Mouse (Mus musculus): ENCODE data around the gene Tefm. TPM values are rescaled to one million over a fixed set of nuclear protein-coding genes. Genes with fewer than 3 reads are reported as not detected.

Tefm gene
- total and polyA plus RNA-seq, 3 experiments: 14.7 to 28.7 (median 24.4) TPM

DNA sequence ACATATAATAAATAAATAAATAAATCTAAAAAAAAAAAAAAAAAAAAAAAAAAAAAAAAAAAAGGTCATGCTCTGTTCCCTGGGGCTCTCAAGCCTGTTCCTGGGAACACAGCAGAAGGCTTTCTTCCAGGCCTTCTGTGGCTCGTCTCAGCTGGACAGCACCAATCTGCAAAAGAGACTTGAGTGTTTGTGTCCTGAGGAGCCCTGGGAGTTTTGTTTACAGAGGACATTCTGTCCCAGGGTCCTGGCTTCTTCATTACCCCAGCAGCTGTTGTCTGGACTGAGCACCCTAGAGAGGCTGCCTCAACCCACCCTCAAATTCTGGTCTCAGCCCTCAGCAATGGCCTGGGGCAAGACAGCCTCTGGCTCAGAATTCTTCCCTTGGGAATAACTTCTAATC is 6.3 kb upstream of the Tefm start:
- no peak overlapping the region for H3K27ac ChIP-seq
- H3K79me2 ChIP-seq (replicated peaks; ENCODE audit: control insufficient read depth, insufficient read depth, low read length): no peaks in the 10 kb centered on the region
- WGBS: 47% methylated on average over 1 of the region's 1 CpGs
- no peaks in the 10 kb centered on the region for H3K27me3 ChIP-seq (ENCODE audit: control insufficient read depth, insufficient read depth, low read length)
- H3K4me3 ChIP-seq: no peak overlapping the region
- intact Hi-C loops (cut with DNase I): no loop called here
- DNase-seq: peak; percentile 60 to 82
- H3K36me3 ChIP-seq (ENCODE audit: control insufficient read depth, insufficient read depth, low read length): no peaks in the 10 kb centered on the region
- no peak overlapping the region for H3K9ac ChIP-seq (ENCODE audit: low read depth, low read length)
- H3K4me1 ChIP-seq (ENCODE audit: control insufficient read depth, insufficient read depth, low read length): peaks cover 3% of the 10 kb centered on the region; the same call in 1 of the 2 replicates
- TF ChIP-seq CTCF (IDR thresholded peaks at IDR 0.05): no peak
- no peak for TF ChIP-seq POLR2A (IDR thresholded peaks at IDR 0.05; ENCODE audit: insufficient read depth, low read depth, low read length)
- TF ChIP-seq EP300 (IDR thresholded peaks at IDR 0.05; ENCODE audit: insufficient read depth, low read depth, low read length): peak; percentile 80

DNA sequence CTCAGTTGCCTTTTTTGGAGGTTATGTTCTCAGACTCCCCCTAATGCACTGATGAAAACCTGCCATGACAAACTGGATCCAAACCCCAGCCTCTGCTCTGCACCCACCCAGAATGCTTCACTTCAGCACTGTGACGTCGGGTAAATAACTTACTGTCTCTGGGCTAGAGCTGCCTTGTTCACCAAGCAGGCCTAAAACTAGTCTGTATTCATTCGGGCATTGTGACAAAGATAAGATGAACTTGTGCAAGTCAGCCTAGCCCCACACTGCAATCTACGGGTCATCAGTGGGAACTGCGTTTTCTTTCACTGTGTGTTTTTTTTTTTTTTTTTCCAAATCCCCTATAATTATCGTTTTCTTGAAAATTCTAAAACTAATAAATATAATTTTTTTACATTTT is 5.8 kb upstream of the Tefm start:
- Histone ChIP-seq H3K79me2 (replicated peaks; ENCODE audit: control insufficient read depth, insufficient read depth, low read length) (no peaks in the 10 kb centered on the region), H3K4me3 (no peak overlapping the region), H3K4me1 (ENCODE audit: control insufficient read depth, insufficient read depth, low read length) (peaks cover 4% of the 10 kb centered on the region), H3K9ac (ENCODE audit: low read depth, low read length) (no peak overlapping the region), H3K36me3 (ENCODE audit: control insufficient read depth, insufficient read depth, low read length) (no peaks in the 10 kb centered on the region), H3K27me3 (ENCODE audit: control insufficient read depth, insufficient read depth, low read length) (no peaks in the 10 kb centered on the region), H3K27ac (peak overlapping the region; percentile 61)
- DNase-seq: no peak
- intact Hi-C loops (cut with DNase I): no loop called here
- TF ChIP-seq CTCF (IDR thresholded peaks at IDR 0.05) (no peak), POLR2A (IDR thresholded peaks at IDR 0.05; ENCODE audit: insufficient read depth, low read depth, low read length) (no peak), EP300 (IDR thresholded peaks at IDR 0.05; ENCODE audit: insufficient read depth, low read depth, low read length) (no peak)
- WGBS: 53% methylated on average over 6 of the region's 6 CpGs

GRCm38 (mm10) chr11:80145787-80146275 is 3.9 kb upstream of the Tefm start:
- TF ChIP-seq CTCF (IDR thresholded peaks at IDR 0.05) (no peak), POLR2A (IDR thresholded peaks at IDR 0.05; ENCODE audit: insufficient read depth, low read depth, low read length) (no peak), EP300 (IDR thresholded peaks at IDR 0.05; ENCODE audit: insufficient read depth, low read depth, low read length) (no peak)
- Histone ChIP-seq H3K4me3 (no peak overlapping the region), H3K4me1 (ENCODE audit: control insufficient read depth, insufficient read depth, low read length) (peaks cover 4% of the 10 kb centered on the region), H3K36me3 (ENCODE audit: control insufficient read depth, insufficient read depth, low read length) (no peaks in the 10 kb centered on the region), H3K79me2 (replicated peaks; ENCODE audit: control insufficient read depth, insufficient read depth, low read length) (no peaks in the 10 kb centered on the region), H3K27ac (peak overlapping the region; percentile 40), H3K9ac (ENCODE audit: low read depth, low read length) (no peak overlapping the region), H3K27me3 (ENCODE audit: control insufficient read depth, insufficient read depth, low read length) (no peaks in the 10 kb centered on the region)
- DNase-seq: no peak
- intact Hi-C loops (cut with DNase I): no loop called here
- WGBS: 27% methylated on average over 10 of the region's 10 CpGs

GRCm38 (mm10) chr11:80142872-80143271 is 897 bp upstream of the Tefm start:
- Histone ChIP-seq H3K27me3 (ENCODE audit: control insufficient read depth, insufficient read depth, low read length) (no peaks in the 10 kb centered on the region), H3K79me2 (replicated peaks; ENCODE audit: control insufficient read depth, insufficient read depth, low read length) (no peaks in the 10 kb centered on the region), H3K9ac (ENCODE audit: low read depth, low read length) (peak overlapping the region; percentile 43), H3K4me3 (no peak overlapping the region), H3K27ac (no peak overlapping the region), H3K4me1 (ENCODE audit: control insufficient read depth, insufficient read depth, low read length) (peaks cover 4% of the 10 kb centered on the region), H3K36me3 (ENCODE audit: control insufficient read depth, insufficient read depth, low read length) (no peaks in the 10 kb centered on the region; the same call in 1 of the 2 replicates)
- no peak for DNase-seq
- WGBS: 46% methylated on average over 8 of the region's 8 CpGs
- intact Hi-C loops (cut with DNase I): loop anchor here (2.0 to 5.0 kb wide), 2 partner anchors 42 to 56 kb away; partner anchors contain the start of gene Atad5
- TF ChIP-seq EP300 (IDR thresholded peaks at IDR 0.05; ENCODE audit: insufficient read depth, low read depth, low read length) (no peak), CTCF (IDR thresholded peaks at IDR 0.05) (no peak), POLR2A (IDR thresholded peaks at IDR 0.05; ENCODE audit: insufficient read depth, low read depth, low read length) (no peak)

DNA sequence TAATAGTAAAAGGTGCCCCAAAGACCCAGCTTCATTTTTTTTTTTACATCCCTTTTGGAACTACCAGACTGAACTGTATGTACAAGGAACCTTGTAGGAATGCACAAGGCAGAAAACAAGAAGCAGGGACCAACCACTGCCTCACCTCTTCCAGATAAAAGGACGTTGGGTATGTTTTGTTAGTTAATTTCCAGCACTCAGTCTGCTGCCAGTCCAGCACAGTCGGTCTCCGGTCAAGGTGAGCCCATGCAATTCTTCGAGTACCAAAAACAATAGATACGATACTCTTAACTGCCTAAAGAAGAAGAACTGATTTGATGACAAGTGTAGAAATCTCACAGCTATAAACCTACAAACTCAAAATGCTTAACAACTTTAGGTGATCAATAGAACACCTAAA is 4.2 kb downstream of the Tefm start:
- 85% methylated on average over 5 of the region's 5 CpGs for WGBS
- TF ChIP-seq CTCF (IDR thresholded peaks at IDR 0.05) (no peak), POLR2A (IDR thresholded peaks at IDR 0.05; ENCODE audit: insufficient read depth, low read depth, low read length) (no peak), EP300 (IDR thresholded peaks at IDR 0.05; ENCODE audit: insufficient read depth, low read depth, low read length) (no peak)
- no peak for DNase-seq
- Histone ChIP-seq H3K36me3 (ENCODE audit: control insufficient read depth, insufficient read depth, low read length) (no peaks in the 10 kb centered on the region; the same call in 1 of the 2 replicates), H3K79me2 (replicated peaks; ENCODE audit: control insufficient read depth, insufficient read depth, low read length) (no peaks in the 10 kb centered on the region), H3K27ac (no peak overlapping the region), H3K4me1 (ENCODE audit: control insufficient read depth, insufficient read depth, low read length) (peaks cover under 1% of the 10 kb centered on the region), H3K4me3 (no peak overlapping the region), H3K27me3 (ENCODE audit: control insufficient read depth, insufficient read depth, low read length) (no peaks in the 10 kb centered on the region), H3K9ac (ENCODE audit: low read depth, low read length) (no peak overlapping the region)
- intact Hi-C loops (cut with DNase I): no loop called here

GRCm38 (mm10) chr11:80136786-80137185 is 5.2 kb downstream of the Tefm start:
- no peaks in the 10 kb centered on the region for H3K79me2 ChIP-seq (replicated peaks; ENCODE audit: control insufficient read depth, insufficient read depth, low read length)
- no peak overlapping the region for H3K9ac ChIP-seq (ENCODE audit: low read depth, low read length)
- H3K27ac ChIP-seq: no peak overlapping the region
- no peaks in the 10 kb centered on the region for H3K4me1 ChIP-seq (ENCODE audit: control insufficient read depth, insufficient read depth, low read length)
- H3K36me3 ChIP-seq (ENCODE audit: control insufficient read depth, insufficient read depth, low read length): no peaks in the 10 kb centered on the region; the same call in 1 of the 2 replicates
- intact Hi-C loops (cut with DNase I): no loop called here
- TF ChIP-seq POLR2A (IDR thresholded peaks at IDR 0.05; ENCODE audit: insufficient read depth, low read depth, low read length): no peak
- TF ChIP-seq EP300 (IDR thresholded peaks at IDR 0.05; ENCODE audit: insufficient read depth, low read depth, low read length): no peak
- no peak for TF ChIP-seq CTCF (IDR thresholded peaks at IDR 0.05)
- 82% methylated on average over 13 of the region's 13 CpGs for WGBS
- no peak overlapping the region for H3K4me3 ChIP-seq
- no peaks in the 10 kb centered on the region for H3K27me3 ChIP-seq (ENCODE audit: control insufficient read depth, insufficient read depth, low read length)
- no peak for DNase-seq

Measured in heart, adult 2 months (tissue).